Mouse (Mus musculus) macrophage (primary cell): ENCODE measurements at regions not wholly inside any gene's neighbourhood (a gene's known extent, or its start where the extent isn't known, plus 50 kb on each side); places are given as distances from the start of the nearest gene placed in this dataset.

Experiments
- H3K27ac ChIP-seq: fragments of 350-480 bp; formaldehyde crosslinking; 2 replicates; pipeline ENCODE4 v1.9.0; 2021
- H3K36me3 ChIP-seq: fragments of 350-480 bp; formaldehyde crosslinking; 2 replicates; pipeline ENCODE4 v1.9.0; 2021; ENCODE audit errors: inconsistent target
- H3K4me3 ChIP-seq: fragments of 350-480 bp; formaldehyde crosslinking; 2 replicates; pipeline ENCODE4 v1.9.0; 2021; ENCODE audit errors: inconsistent target
- H3K79me2 ChIP-seq: fragments of 350-480 bp; formaldehyde crosslinking; 2 replicates; pipeline ENCODE4 v1.9.0; 2021; ENCODE audit errors: inconsistent target
- WGBS: methylation state at CpG from one replicate; pipeline ENCODE4 v1.1.7; 2026; ENCODE audit warnings: inconsistent platforms; ENCODE audit not compliant: missing documents; 5-methylcytosine and 5-hydroxymethylcytosine counted together

GRCm38 (mm10) chr7:111420698-111421097 lies 337.9 kb upstream of the Eif4g2 start:
- 84% methylated on average over 3 of the region's 3 CpGs for whole genome bisulfite sequencing
- Histone ChIP-seq H3K27ac (no peak overlapping the region), H3K79me2 (no peaks in the 10 kb centered on the region), H3K4me3 (no peak overlapping the region), H3K36me3 (no peaks in the 10 kb centered on the region)

- no peaks in the 10 kb centered on the region for H3K79me2 ChIP-seq
- 71% methylated on average over 3 of the region's 3 CpGs for WGBS
- H3K36me3 ChIP-seq = no peaks in the 10 kb centered on the region
- H3K4me3 ChIP-seq = no peak overlapping the region
- H3K27ac ChIP-seq = no peak overlapping the region
Observed at GRCm38 (mm10) chr7:111417735-111418134, 334.9 kb upstream of the Eif4g2 start.

DNA sequence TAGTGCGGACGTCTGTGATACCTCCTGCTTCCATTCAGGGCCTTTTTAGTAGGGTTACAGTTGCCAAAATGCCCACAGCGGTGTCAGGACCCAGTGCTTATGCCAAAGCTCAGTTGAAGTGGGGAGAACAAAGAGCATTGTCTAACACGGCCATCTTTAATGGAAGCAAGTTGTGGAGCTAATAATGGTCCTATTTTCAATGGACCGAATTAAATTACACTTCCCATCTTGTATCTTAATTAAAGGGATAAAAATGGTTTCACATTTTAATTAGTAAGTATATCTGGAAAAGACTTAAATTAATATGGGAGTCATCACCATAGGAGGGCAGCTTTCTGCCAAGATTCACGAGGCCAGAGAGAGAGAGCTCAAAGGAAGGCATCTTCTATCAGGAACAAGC lies 333.2 kb upstream of the Eif4g2 start:
- H3K27ac ChIP-seq = no peak overlapping the region
- H3K36me3 ChIP-seq = no peaks in the 10 kb centered on the region
- 90% methylated on average over 6 of the region's 6 CpGs for WGBS
- no peaks in the 10 kb centered on the region for H3K79me2 ChIP-seq
- H3K4me3 ChIP-seq = no peak overlapping the region

DNA sequence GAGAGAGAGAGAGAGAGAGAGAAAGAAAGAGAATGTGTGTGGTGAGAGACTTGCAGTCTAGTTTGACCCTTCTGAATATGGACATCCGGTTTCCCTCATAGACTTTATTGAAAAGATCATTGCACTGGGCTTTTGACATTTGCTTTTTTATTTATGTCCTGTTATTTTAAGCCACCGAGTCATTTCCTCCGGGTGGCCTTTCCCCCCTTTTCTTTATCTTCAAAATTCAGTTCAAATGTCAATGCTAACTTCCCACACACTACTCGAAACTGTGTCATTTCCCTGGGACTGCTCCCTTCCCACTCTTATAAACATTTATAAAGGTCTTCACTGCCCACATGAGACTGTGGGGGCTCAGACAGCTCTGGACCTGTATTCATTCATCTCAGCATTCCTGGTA lies 330.9 kb upstream of the Eif4g2 start:
- Histone ChIP-seq H3K79me2 (no peaks in the 10 kb centered on the region), H3K36me3 (no peaks in the 10 kb centered on the region), H3K27ac (no peak overlapping the region), H3K4me3 (no peak overlapping the region)
- 6% methylated on average over 4 of the region's 4 CpGs for WGBS

DNA sequence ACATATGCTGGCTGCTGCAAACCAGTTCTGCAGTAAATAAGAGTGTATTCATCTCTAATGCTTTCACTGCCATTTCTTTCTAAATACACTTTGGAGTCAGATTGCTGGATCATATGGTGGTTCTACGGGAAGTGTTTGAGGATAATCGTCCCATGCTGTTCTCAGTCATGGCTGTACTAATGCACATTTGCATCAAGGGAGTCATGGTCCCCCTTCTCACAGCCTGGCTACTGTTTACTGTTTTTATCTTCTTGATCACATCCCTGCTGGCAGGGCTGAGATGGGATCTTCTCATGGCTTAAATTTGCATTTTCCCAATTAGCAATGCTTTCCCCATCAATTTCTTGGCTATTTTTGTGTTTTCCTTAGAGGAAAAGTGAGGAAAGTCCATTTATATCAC lies 330.1 kb upstream of the Eif4g2 start:
- H3K36me3 ChIP-seq = no peaks in the 10 kb centered on the region
- no peak overlapping the region for H3K27ac ChIP-seq
- WGBS = 96% methylated on average over 2 of the region's 2 CpGs
- no peaks in the 10 kb centered on the region for H3K79me2 ChIP-seq
- no peak overlapping the region for H3K4me3 ChIP-seq

DNA sequence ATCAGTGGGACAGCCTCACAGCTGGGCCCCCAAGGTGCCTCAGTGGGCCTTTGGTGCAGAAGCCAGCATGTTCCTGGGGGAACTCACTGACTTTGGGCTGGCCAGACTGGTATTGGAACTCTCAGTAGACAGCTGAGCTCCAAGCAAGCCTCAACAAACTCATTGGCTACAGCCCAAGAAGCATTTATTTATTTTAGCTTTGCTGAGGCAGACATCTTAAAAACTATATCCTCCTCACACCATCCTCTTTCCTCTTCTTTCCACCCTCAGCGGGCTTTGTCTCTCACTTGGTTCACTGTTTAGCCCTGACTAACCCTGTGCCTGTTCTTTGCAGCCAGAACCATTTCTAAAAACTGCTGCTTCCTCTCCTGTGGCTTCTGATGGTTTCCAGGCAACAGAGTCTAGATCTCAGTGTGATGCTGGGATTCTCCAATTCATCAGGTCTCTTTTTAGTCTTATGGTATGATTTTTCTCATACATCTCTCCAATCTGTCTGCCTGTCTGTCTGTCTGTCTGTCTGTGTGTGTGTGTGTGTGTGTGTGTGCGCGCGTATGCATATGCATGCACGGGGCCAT lies 328.6 kb upstream of the Eif4g2 start:
- Histone ChIP-seq H3K4me3 (no peak overlapping the region), H3K36me3 (no peaks in the 10 kb centered on the region), H3K27ac (no peak overlapping the region), H3K79me2 (no peaks in the 10 kb centered on the region)
- WGBS = 85% methylated on average over 5 of the region's 5 CpGs

- no peaks in the 10 kb centered on the region for H3K36me3 ChIP-seq
- H3K79me2 ChIP-seq = no peaks in the 10 kb centered on the region
- H3K27ac ChIP-seq = no peak overlapping the region
- WGBS = 84% methylated on average over 2 of the region's 2 CpGs
- no peak overlapping the region for H3K4me3 ChIP-seq
Observed at GRCm38 (mm10) chr7:111395972-111396371, 313.1 kb upstream of the Eif4g2 start.

GRCm38 (mm10) chr7:111395111-111395510 lies 312.3 kb upstream of the Eif4g2 start:
- no peaks in the 10 kb centered on the region for H3K79me2 ChIP-seq
- H3K4me3 ChIP-seq = no peak overlapping the region
- no peak overlapping the region for H3K27ac ChIP-seq
- H3K36me3 ChIP-seq = no peaks in the 10 kb centered on the region
- 87% methylated on average over 6 of the region's 6 CpGs for WGBS

DNA sequence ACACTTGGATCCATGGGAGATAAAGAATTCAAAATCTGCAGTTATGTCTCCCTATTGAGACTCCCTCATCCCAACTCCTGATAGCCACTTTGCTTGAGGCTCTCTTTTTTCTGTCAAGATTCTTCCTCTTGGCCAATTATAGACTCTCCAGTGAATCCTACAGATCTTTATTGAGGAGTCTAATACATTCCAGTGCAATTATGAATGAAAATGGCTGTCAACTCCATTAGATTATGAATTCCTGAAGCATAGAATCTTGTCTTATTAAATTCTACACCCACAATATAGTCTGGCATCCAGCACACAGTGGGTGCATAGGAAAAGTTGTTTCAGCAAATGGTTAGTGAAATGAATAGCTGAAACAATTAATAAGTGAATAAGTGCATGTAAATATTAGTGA lies 311.0 kb upstream of the Eif4g2 start:
- Histone ChIP-seq H3K4me3 (no peak overlapping the region), H3K27ac (no peak overlapping the region), H3K79me2 (no peaks in the 10 kb centered on the region), H3K36me3 (no peaks in the 10 kb centered on the region)

- Histone ChIP-seq H3K4me3 (no peak overlapping the region), H3K79me2 (no peaks in the 10 kb centered on the region), H3K36me3 (no peaks in the 10 kb centered on the region), H3K27ac (no peak overlapping the region)
Observed at GRCm38 (mm10) chr7:111389690-111390089, 306.9 kb upstream of the Eif4g2 start.

DNA sequence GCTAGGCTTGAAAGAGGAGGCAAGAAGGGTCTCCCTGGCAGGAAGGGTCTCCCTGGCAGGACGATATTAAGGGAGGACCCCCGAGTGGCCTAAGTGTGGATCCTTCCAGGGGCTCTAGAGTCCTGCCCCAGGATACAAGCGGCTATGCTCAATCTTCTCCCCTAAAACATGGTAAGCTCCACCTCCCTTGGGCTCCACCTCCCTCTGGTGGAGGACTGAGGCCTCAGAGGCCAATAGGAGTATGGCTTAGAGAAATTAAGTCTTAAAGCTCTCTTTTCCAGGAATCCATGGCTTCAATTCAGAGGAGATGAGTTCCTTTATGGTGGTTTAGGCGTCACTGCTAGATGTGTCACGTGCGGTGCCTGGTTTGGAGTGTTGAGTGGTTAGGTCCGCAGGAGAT lies 291.7 kb upstream of the Eif4g2 start:
- Histone ChIP-seq H3K4me3 (no peak overlapping the region), H3K36me3 (no peaks in the 10 kb centered on the region), H3K27ac (no peak overlapping the region), H3K79me2 (no peaks in the 10 kb centered on the region)
- WGBS = 97% methylated on average over 6 of the region's 7 CpGs

- 94% methylated on average over 9 of the region's 10 CpGs for WGBS
- H3K4me3 ChIP-seq = no peak overlapping the region
- H3K36me3 ChIP-seq = no peaks in the 10 kb centered on the region
- no peaks in the 10 kb centered on the region for H3K79me2 ChIP-seq
- H3K27ac ChIP-seq = no peak overlapping the region
Observed at GRCm38 (mm10) chr7:111373380-111374173, 290.7 kb upstream of the Eif4g2 start.

DNA sequence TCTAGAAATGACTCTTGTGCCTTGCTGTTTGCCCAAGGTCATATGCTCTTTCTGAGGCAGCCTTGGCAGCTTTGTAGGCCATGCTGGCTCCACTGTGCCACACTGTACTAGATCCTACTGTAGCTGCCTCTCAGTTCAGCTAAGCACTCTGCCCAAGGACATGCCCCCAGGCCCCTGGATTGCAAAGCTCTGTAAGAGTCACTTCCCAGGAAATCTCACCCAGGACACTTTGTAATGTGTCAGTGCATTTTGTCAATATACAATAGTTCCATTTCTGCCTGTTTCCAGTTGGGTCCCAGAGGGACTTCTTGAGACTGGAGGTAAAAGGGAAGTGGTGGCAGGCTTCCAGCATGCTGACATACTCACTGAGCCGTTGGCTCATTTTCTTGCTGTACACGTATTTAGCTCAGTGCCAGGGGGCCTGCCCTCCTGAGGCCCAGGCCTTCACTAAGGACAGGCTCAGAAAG lies 287.6 kb upstream of the Eif4g2 start:
- Histone ChIP-seq H3K79me2 (no peaks in the 10 kb centered on the region), H3K4me3 (no peak overlapping the region), H3K36me3 (no peaks in the 10 kb centered on the region), H3K27ac (no peak overlapping the region)
- 15% methylated on average over 2 of the region's 2 CpGs for WGBS

DNA sequence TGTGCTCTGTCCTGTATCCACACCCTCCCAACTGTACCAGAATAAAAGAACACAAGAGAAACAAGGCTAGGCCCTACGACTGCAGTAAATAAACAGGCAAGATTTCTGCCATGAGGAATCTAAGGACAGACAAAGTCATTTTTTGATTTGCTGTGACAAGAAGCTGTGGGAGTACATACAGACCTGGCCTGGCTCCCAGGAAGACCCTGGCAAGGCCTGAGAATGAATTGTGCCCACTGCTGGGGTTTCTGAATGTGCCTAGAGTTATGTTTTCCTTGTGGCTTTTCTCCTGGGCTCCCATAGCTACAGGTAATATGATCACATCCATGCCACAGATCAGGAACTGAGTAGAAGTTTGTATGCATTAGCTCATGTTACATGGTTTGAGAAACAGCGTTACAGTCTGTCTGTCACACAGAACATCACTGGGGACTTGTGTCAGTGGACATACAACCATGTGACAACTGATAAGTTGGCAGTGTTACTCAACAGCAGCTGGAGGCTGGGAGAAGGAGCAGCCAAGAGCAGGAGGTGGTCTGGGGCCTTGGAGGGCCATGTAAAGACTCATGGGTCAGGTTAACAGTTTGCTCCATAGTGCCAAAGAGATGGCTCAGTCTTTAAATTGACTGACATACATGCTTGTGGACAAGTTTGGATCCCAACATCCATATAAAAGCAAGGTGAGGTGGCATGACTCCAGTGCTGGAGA lies 285.6 kb upstream of the Eif4g2 start:
- Histone ChIP-seq H3K4me3 (no peak overlapping the region), H3K79me2 (no peaks in the 10 kb centered on the region), H3K27ac (no peak overlapping the region), H3K36me3 (no peaks in the 10 kb centered on the region)
- WGBS = 93% methylated on average over 2 of the region's 2 CpGs

DNA sequence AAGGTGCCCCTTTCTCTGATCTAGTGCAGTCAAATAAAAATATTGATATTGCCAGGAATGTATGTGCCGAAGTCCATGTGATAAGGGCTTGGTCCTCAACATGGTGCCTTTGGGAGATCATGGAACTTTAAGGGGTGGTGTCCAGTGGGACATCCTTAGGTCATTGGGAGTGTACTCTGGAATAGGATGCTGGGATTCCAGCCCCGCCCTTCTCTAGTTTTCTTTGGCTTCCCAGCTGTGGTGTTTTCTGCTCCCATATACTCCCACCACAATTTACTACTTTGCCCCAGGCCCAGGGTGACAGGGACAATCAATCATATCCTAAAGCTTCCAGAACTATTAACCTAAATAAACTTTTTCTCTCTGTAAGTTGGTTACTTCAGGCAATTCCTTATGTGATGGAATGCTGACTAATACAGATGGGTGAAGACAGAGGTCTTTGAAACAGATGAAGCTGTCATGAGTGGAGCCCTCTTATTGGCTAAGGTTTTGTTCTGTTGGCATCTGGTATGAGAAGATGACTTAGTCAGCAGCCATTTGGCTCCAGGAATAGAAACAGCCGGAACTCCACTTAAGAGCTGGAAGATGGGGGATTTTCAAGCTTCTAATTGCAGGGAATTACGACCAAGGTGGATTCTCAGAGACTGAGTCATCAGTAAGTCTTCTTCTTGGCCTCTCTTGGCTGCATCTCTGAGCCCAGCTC lies 284.3 kb upstream of the Eif4g2 start:
- H3K36me3 ChIP-seq = no peaks in the 10 kb centered on the region
- H3K27ac ChIP-seq = no peak overlapping the region
- H3K4me3 ChIP-seq = no peak overlapping the region
- H3K79me2 ChIP-seq = no peaks in the 10 kb centered on the region
- 92% methylated on average over 4 of the region's 4 CpGs for WGBS
